ENCODE assay signal across 24 mouse cellular contexts in the genomic region with DNA sequence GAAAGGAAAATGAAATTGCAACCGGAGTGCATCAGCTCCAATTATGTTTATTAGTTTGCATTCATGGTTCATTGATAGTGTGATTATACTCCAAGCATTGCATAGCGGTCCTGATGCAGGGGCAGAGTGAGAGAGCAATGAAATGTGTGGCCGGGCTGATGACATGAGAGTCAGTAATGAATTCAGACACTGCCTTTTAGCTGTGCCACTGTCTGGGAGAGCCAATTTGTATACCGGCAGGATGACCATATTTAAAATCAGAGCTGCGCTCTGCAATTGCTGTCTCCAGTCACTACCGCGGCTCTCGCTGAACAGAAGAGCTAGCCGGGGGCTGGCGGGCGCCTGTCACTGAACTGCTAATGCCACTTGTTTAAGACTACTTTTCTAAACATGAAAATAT.
A peak's percentile ranks its signal among the peaks of the same experiment; 100 is the strongest.
DNase-seq lines count a peak whose midpoint lies in the region; ATAC-seq and TF ChIP-seq lines count a peak whose summit lies in the region.
"Had no signal": no experiment of that assay in that cellular context is flagged by ENCODE, and none has a peak within 500 bp of the region (broad histone marks: within the 10 kb centered on the region; RNA-seq: fewer than 3 reads in every experiment).

No protein-coding gene starts in this region.

- no peaks in the 10 kb centered on the region for H3K36me3 ChIP-seq in forebrain, embryonic 14.5 days (ENCODE audit: control insufficient read depth, insufficient read depth, low read length)
- no peaks in the 10 kb centered on the region for H3K36me3 ChIP-seq in forebrain, embryonic 13.5 days (ENCODE audit: poor library complexity, severe bottlenecking)
- no peaks in the 10 kb centered on the region for H3K36me3 ChIP-seq in hindbrain, postnatal 0 days (ENCODE audit: insufficient read depth, low read length)
- H3K36me3 ChIP-seq: embryonic facial prominence, embryonic 13.5 days; heart, embryonic 10.5 days; limb, embryonic 13.5 days; liver, embryonic 13.5 days had no signal

- peaks cover 4% of the 10 kb centered on the region; the same call in 1 of the 2 replicates for H3K4me1 ChIP-seq in forebrain, embryonic 14.5 days (ENCODE audit: control insufficient read depth, insufficient read depth, low read length)
- peaks cover 28% of the 10 kb centered on the region; the same call in 1 of the 2 replicates for H3K4me1 ChIP-seq in forebrain, embryonic 13.5 days
- no peaks in the 10 kb centered on the region for H3K4me1 ChIP-seq in hindbrain, postnatal 0 days (ENCODE audit: insufficient read depth, low read length)

- H3K9me3 ChIP-seq in forebrain, embryonic 14.5 days (replicated peaks; ENCODE audit: control insufficient read depth, low read length) = no peaks in the 10 kb centered on the region
- H3K9me3 ChIP-seq in forebrain, embryonic 13.5 days (replicated peaks) = no peaks in the 10 kb centered on the region
- H3K9me3 ChIP-seq in hindbrain, postnatal 0 days (ENCODE audit: low read length) = no peaks in the 10 kb centered on the region
- H3K9me3 ChIP-seq: embryonic facial prominence, embryonic 13.5 days; heart, embryonic 10.5 days; limb, embryonic 13.5 days; liver, embryonic 13.5 days had no signal

- TF ChIP-seq POLR2A in brain, embryonic 14.5 days (IDR thresholded peaks at IDR 0.05; ENCODE audit: borderline replicate concordance, extremely low read depth, insufficient read depth, insufficient read length, poor library complexity, severe bottlenecking) = no peak

- no peak for ATAC-seq in forebrain, embryonic 14.5 days
- ATAC-seq in forebrain, embryonic 13.5 days = no peak
- ATAC-seq in hindbrain, postnatal 0 days = no peak
- ATAC-seq: CD4-positive, CD25-positive, alpha-beta regulatory T cell, adult 4 months; intestine, embryonic 16.5 days had no signal

- peak; percentile 20 for DNase-seq in forebrain, embryonic 14.5 days (ENCODE audit: low spot score)
- DNase-seq in layer of hippocampus, adult 2 months (ENCODE audit: low spot score in 2 of 2) = no peak
- no peak for DNase-seq in layer of hippocampus, postnatal 14 days (ENCODE audit: low spot score in 2 of 2)
- DNase-seq in brain, embryonic 14.5 days (ENCODE audit: low read depth) = peak; percentile 71
- DNase-seq in hindbrain, postnatal 0 days (ENCODE audit: low spot score) = peak; percentile 7
- no peak for DNase-seq in embryo, embryonic 11 days
- no peak for DNase-seq in gastrocnemius, postnatal 36 days
- DNase-seq: adrenal gland, postnatal 14 days; cerebellum, adult 9-10 months; gastrocnemius, adult 2 months; kidney, adult 9 months; kidney, postnatal 25 days; liver, embryonic 13.5 days; lung, embryonic 14.5 days; thymus, adult 2 months; thymus, postnatal 4 days had no signal

- WGBS in forebrain, embryonic 14.5 days = 68% methylated on average over 11 of the region's 11 CpGs
- 69% methylated on average over 11 of the region's 11 CpGs for WGBS in forebrain, embryonic 13.5 days
- WGBS in hindbrain, postnatal 0 days = 62% methylated on average over 11 of the region's 11 CpGs

- no peak for TF ChIP-seq CTCF in layer of hippocampus, adult 2 months (conservative IDR thresholded peaks at IDR 0.05)
- TF ChIP-seq CTCF in brain, embryonic 14.5 days (IDR thresholded peaks at IDR 0.05; ENCODE audit: borderline replicate concordance, extremely low read depth, insufficient read depth, insufficient read length) = no peak
- no peak for TF ChIP-seq CTCF in hindbrain, postnatal 0 days (IDR thresholded peaks at IDR 0.05; ENCODE audit: low read depth)

- no peak overlapping the region for H3K9ac ChIP-seq in forebrain, embryonic 14.5 days (ENCODE audit: low read length)
- no peak overlapping the region for H3K9ac ChIP-seq in forebrain, embryonic 13.5 days
- H3K9ac ChIP-seq in hindbrain, postnatal 0 days (replicated peaks; ENCODE audit: low read length) = no peak overlapping the region
- H3K9ac ChIP-seq: embryonic facial prominence, embryonic 13.5 days; limb, embryonic 13.5 days; liver, embryonic 13.5 days; lung, embryonic 14.5 days had no signal

- no peak overlapping the region for H3K27ac ChIP-seq in forebrain, embryonic 14.5 days (ENCODE audit: low read depth, low read length)
- H3K27ac ChIP-seq in forebrain, embryonic 13.5 days = no peak overlapping the region
- peak overlapping the region; percentile 32; the same call in 1 of the 2 replicates for H3K27ac ChIP-seq in layer of hippocampus, adult 2 months
- H3K27ac ChIP-seq in hindbrain, postnatal 0 days = no peak overlapping the region
- H3K27ac ChIP-seq: embryonic facial prominence, embryonic 13.5 days; gastrocnemius, adult 2 months; heart, embryonic 10.5 days; limb, embryonic 13.5 days; stomach, postnatal 0 days had no signal

- intact Hi-C loops in gastrocnemius, postnatal 36 days (cut with DNase I) = no loop called here

- no peaks in the 10 kb centered on the region for H3K27me3 ChIP-seq in forebrain, embryonic 14.5 days (replicated peaks; ENCODE audit: control insufficient read depth, insufficient read depth, low read length)
- no peaks in the 10 kb centered on the region for H3K27me3 ChIP-seq in forebrain, embryonic 13.5 days
- no peaks in the 10 kb centered on the region for H3K27me3 ChIP-seq in hindbrain, postnatal 0 days (ENCODE audit: insufficient read depth, low read length)
- H3K27me3 ChIP-seq: embryonic facial prominence, embryonic 13.5 days; limb, embryonic 13.5 days; liver, embryonic 13.5 days had no signal

- no peak overlapping the region for H3K4me2 ChIP-seq in forebrain, embryonic 14.5 days (ENCODE audit: low read length)
- H3K4me2 ChIP-seq in forebrain, embryonic 13.5 days = no peak overlapping the region
- no peak overlapping the region for H3K4me2 ChIP-seq in hindbrain, postnatal 0 days (ENCODE audit: low read depth, low read length)
- H3K4me2 ChIP-seq: embryonic facial prominence, embryonic 13.5 days; limb, embryonic 13.5 days; liver, embryonic 13.5 days; lung, embryonic 14.5 days had no signal

- no peak overlapping the region for H3K4me3 ChIP-seq in forebrain, embryonic 14.5 days (ENCODE audit: low read depth, low read length)
- H3K4me3 ChIP-seq in forebrain, embryonic 13.5 days = no peak overlapping the region
- no peak overlapping the region for H3K4me3 ChIP-seq in layer of hippocampus, adult 2 months
- H3K4me3 ChIP-seq in hindbrain, postnatal 0 days (ENCODE audit: low read length) = no peak overlapping the region
- H3K4me3 ChIP-seq: embryonic facial prominence, embryonic 13.5 days; erythroblast, embryonic 14.5 days; gastrocnemius, adult 2 months; heart, embryonic 10.5 days; limb, embryonic 13.5 days; liver, embryonic 13.5 days had no signal

Comparison
In these comparisons a context has a peak if more than half of its experiments do, and no peak if none do; other contexts are left out.
1. DNase-seq: peak in forebrain, embryonic 14.5 days (single experiment), brain, embryonic 14.5 days (single experiment) and hindbrain, postnatal 0 days (single experiment); none in layer of hippocampus, adult 2 months (0 of 2), layer of hippocampus, postnatal 14 days (0 of 2), embryo, embryonic 11 days (single experiment) and gastrocnemius, postnatal 36 days (0 of 2).